Mouse (Mus musculus) bone marrow macrophage, adult 2 months (primary cell): ENCODE measurements around the gene Vwa2. TPM values are rescaled to one million over a fixed set of nuclear protein-coding genes. Genes with fewer than 3 reads are reported as not detected.

Experiments
- H3K27ac ChIP-seq: 2 replicates; pipeline ENCODE4 v1.5.1; 2012; ENCODE audit warnings: low read depth, low read length; ENCODE audit not compliant: insufficient read depth
- H3K4me1 ChIP-seq: 2 replicates; pipeline ENCODE4 v1.6.1; 2012; ENCODE audit warnings: low read length; ENCODE audit not compliant: control insufficient read depth, insufficient read depth
- H3K4me3 ChIP-seq: 2 replicates; pipeline ENCODE4 v1.5.1; 2012; ENCODE audit warnings: mild to moderate bottlenecking, low read length, moderate library complexity; ENCODE audit not compliant: insufficient read depth
- CTCF ChIP-seq: IDR thresholded peaks from 2 replicates; pipeline ENCODE4 v1.5.1; 2012; ENCODE audit warnings: low read depth, mild to moderate bottlenecking, low read length, moderate library complexity
- POLR2A ChIP-seq: IDR thresholded peaks from 2 replicates; pipeline ENCODE4 v1.6.1; 2012; ENCODE audit warnings: mild to moderate bottlenecking, low read depth, low read length, borderline replicate concordance
- polyA plus RNA-seq: library from polyadenylated mRNA; stranded (reverse); fragments of >200 nt; gene quantifications from 2 replicates; pipeline ENCODE4 v1.2.4, GENCODE M21; 2012; ENCODE audit not compliant: missing spikeins, insufficient read depth, insufficient read length

The Vwa2 gene
- polyA plus RNA-seq, 1 experiment, result not detected

- Histone ChIP-seq H3K4me1 (no peaks in the 10 kb centered on the region), H3K4me3 (no peak overlapping the region), H3K27ac (no peak overlapping the region)
- no peak for TF ChIP-seq CTCF
- no peak for TF ChIP-seq POLR2A
Observed at GRCm38 (mm10) chr19:56946727-56947126, 72.7 kb downstream of the Vwa2 start.

GRCm38 (mm10) chr19:56947971-56948610, 74.0 kb downstream of the Vwa2 start:
- Histone ChIP-seq H3K27ac (no peak overlapping the region), H3K4me3 (no peak overlapping the region), H3K4me1 (no peaks in the 10 kb centered on the region)
- no peak for TF ChIP-seq CTCF
- no peak for TF ChIP-seq POLR2A

- Histone ChIP-seq H3K4me1 (no peaks in the 10 kb centered on the region), H3K27ac (no peak overlapping the region), H3K4me3 (no peak overlapping the region)
- TF ChIP-seq POLR2A (no peak), CTCF (no peak)
Observed at GRCm38 (mm10) chr19:56949868-56950267, 75.8 kb downstream of the Vwa2 start.

GRCm38 (mm10) chr19:56950818-56951217, 76.8 kb downstream of the Vwa2 start:
- TF ChIP-seq CTCF, result no peak
- TF ChIP-seq POLR2A, result no peak

GRCm38 (mm10) chr19:56953856-56954255, 79.8 kb downstream of the Vwa2 start:
- no peak for TF ChIP-seq CTCF
- no peak for TF ChIP-seq POLR2A
- Histone ChIP-seq H3K27ac (no peak overlapping the region), H3K4me1 (no peaks in the 10 kb centered on the region), H3K4me3 (no peak overlapping the region)

More at GRCm38 (mm10) chr19:56950818-56951217, 76.8 kb downstream of the Vwa2 start:
- no peaks in the 10 kb centered on the region for H3K4me1 ChIP-seq
- no peak overlapping the region for H3K27ac ChIP-seq
- no peak overlapping the region for H3K4me3 ChIP-seq

- Histone ChIP-seq H3K4me3 (no peak overlapping the region), H3K27ac (no peak overlapping the region), H3K4me1 (no peaks in the 10 kb centered on the region)
- TF ChIP-seq POLR2A (no peak), CTCF (no peak)
Observed at GRCm38 (mm10) chr19:56954857-56955256, 80.8 kb downstream of the Vwa2 start.

- TF ChIP-seq CTCF (no peak), POLR2A (no peak)
- Histone ChIP-seq H3K27ac (no peak overlapping the region), H3K4me3 (no peak overlapping the region), H3K4me1 (no peaks in the 10 kb centered on the region)
Observed at GRCm38 (mm10) chr19:56955568-56956513, 81.8 kb downstream of the Vwa2 start.

- Histone ChIP-seq H3K4me3 (no peak overlapping the region), H3K27ac (no peak overlapping the region), H3K4me1 (no peaks in the 10 kb centered on the region)
- no peak for TF ChIP-seq CTCF
- TF ChIP-seq POLR2A, result no peak
Observed at GRCm38 (mm10) chr19:56958011-56958410, 84.0 kb downstream of the Vwa2 start.

- Histone ChIP-seq H3K4me3 (no peak overlapping the region), H3K4me1 (no peaks in the 10 kb centered on the region), H3K27ac (no peak overlapping the region)
- TF ChIP-seq POLR2A, result no peak
- TF ChIP-seq CTCF, result no peak
Observed at GRCm38 (mm10) chr19:56958582-56959021, 84.6 kb downstream of the Vwa2 start.

GRCm38 (mm10) chr19:56959057-56959456, 85.0 kb downstream of the Vwa2 start:
- Histone ChIP-seq H3K4me1 (no peaks in the 10 kb centered on the region), H3K4me3 (no peak overlapping the region), H3K27ac (no peak overlapping the region)
- TF ChIP-seq POLR2A, result no peak
